Mouse (Mus musculus) ZHBTc4 (cell line): ENCODE results near the gene Trdn.

Experiments
- DNase-seq: peaks from one replicate; pipeline ENCODE4 v3.0.0-alpha.2; 2011; ENCODE audit warnings: low read depth, low spot score

The Trdn gene

GRCm38 (mm10) chr10:33080254-33080653 is at the start of gene Trdn:
Gene Trdn, plus strand, starts transcription at chr10:33080554.
- DNase-seq, result no peak

- DNase-seq, result no peak
Observed at GRCm38 (mm10) chr10:33060771-33061170, 19.6 kb upstream of the Trdn start.

- DNase-seq, result no peak
Observed at GRCm38 (mm10) chr10:33065566-33065965, 14.8 kb upstream of the Trdn start.

- DNase-seq, result no peak
Observed at GRCm38 (mm10) chr10:33073126-33073525, 7.2 kb upstream of the Trdn start.

GRCm38 (mm10) chr10:33082151-33082844 is 1.9 kb downstream of the Trdn start:
- DNase-seq, result no peak

- no peak for DNase-seq
Observed at GRCm38 (mm10) chr10:33082961-33083626, 2.7 kb downstream of the Trdn start.

GRCm38 (mm10) chr10:33083627-33084158 is 3.3 kb downstream of the Trdn start:
- DNase-seq, result no peak

GRCm38 (mm10) chr10:33088403-33088802 is 8.0 kb downstream of the Trdn start:
- peak; percentile 83 for DNase-seq

GRCm38 (mm10) chr10:33092400-33092799 is 12.0 kb downstream of the Trdn start:
- no peak for DNase-seq

GRCm38 (mm10) chr10:33107942-33108341 is 27.6 kb downstream of the Trdn start:
- no peak for DNase-seq

GRCm38 (mm10) chr10:33123028-33123427 is 42.7 kb downstream of the Trdn start:
- no peak for DNase-seq

- no peak for DNase-seq
Observed at GRCm38 (mm10) chr10:33144911-33145310, 64.6 kb downstream of the Trdn start.

- DNase-seq, result no peak
Observed at GRCm38 (mm10) chr10:33179731-33180631, 99.6 kb downstream of the Trdn start.

- DNase-seq, result no peak
Observed at GRCm38 (mm10) chr10:33189031-33189430, 108.7 kb downstream of the Trdn start.

GRCm38 (mm10) chr10:33195919-33196318 is 115.6 kb downstream of the Trdn start:
- peak; percentile 38 for DNase-seq

- DNase-seq, result peak; percentile 46
Observed at GRCm38 (mm10) chr10:33198257-33198656, 117.9 kb downstream of the Trdn start.

- DNase-seq, result no peak
Observed at GRCm38 (mm10) chr10:33210411-33210810, 130.1 kb downstream of the Trdn start.

GRCm38 (mm10) chr10:33253911-33254310 is 173.6 kb downstream of the Trdn start:
- no peak for DNase-seq

GRCm38 (mm10) chr10:33256202-33256601 is 175.8 kb downstream of the Trdn start:
- DNase-seq, result no peak

- peak; percentile 3 for DNase-seq
Observed at GRCm38 (mm10) chr10:33304982-33305381, 224.6 kb downstream of the Trdn start.

GRCm38 (mm10) chr10:33353026-33353425 is 272.7 kb downstream of the Trdn start:
- peak; percentile 61 for DNase-seq

GRCm38 (mm10) chr10:33366521-33366920 is 286.2 kb downstream of the Trdn start:
- DNase-seq, result no peak
